Mouse (Mus musculus) intestine, embryonic 15.5 days (tissue): Measurements from ENCODE around the gene Ap1m1. TPM values are rescaled to one million over a fixed set of nuclear protein-coding genes. Genes with fewer than 3 reads are reported as not detected.

Experiments
- ATAC-seq: fragments of 200-750 bp; cut with Nextera tagmentation; 2 replicates; pipeline ENCODE4 v1.8.0; 2017; ENCODE audit warnings: moderate TSS enrichment, moderate library complexity
- H3K27ac ChIP-seq: fragments of 300-500 bp; sonication (generic); 2 replicates; pipeline ENCODE4 v1.5.1; 2015; ENCODE audit warnings: mild to moderate bottlenecking, inconsistent platforms
- H3K27me3 ChIP-seq: fragments of 300-500 bp; sonication (generic); replicated peaks from 2 replicates; pipeline ENCODE4 v1.6.1; 2015; ENCODE audit warnings: inconsistent platforms
- H3K36me3 ChIP-seq: fragments of 300-500 bp; sonication (generic); 2 replicates; pipeline ENCODE4 v1.6.1; 2015; ENCODE audit warnings: inconsistent platforms
- H3K4me1 ChIP-seq: fragments of 300-500 bp; sonication (generic); replicated peaks from 2 replicates; pipeline ENCODE4 v1.6.1; 2015; ENCODE audit warnings: inconsistent platforms
- H3K4me2 ChIP-seq: fragments of 300-500 bp; sonication (generic); replicated peaks from 2 replicates; pipeline ENCODE4 v1.6.1; 2015; ENCODE audit warnings: mild to moderate bottlenecking, inconsistent platforms
- H3K4me3 ChIP-seq: fragments of 300-500 bp; sonication (generic); replicated peaks from 2 replicates; pipeline ENCODE4 v1.5.1; 2015; ENCODE audit warnings: inconsistent platforms
- H3K9ac ChIP-seq: fragments of 300-500 bp; sonication (generic); 2 replicates; pipeline ENCODE4 v1.6.1; 2015; ENCODE audit warnings: inconsistent platforms
- H3K9me3 ChIP-seq: fragments of 300-500 bp; sonication (generic); 2 replicates; pipeline ENCODE4 v1.6.1; 2016; ENCODE audit warnings: inconsistent platforms
- WGBS: fragments of 180-500 bp; shearing (Covaris S2); methylation state at CpG from one replicate; pipeline ENCODE4 v1.1.7; 2015; 5-methylcytosine and 5-hydroxymethylcytosine counted together
- polyA plus RNA-seq: library from polyadenylated mRNA; unstranded; fragments of >200 nt; fragmentation: Nextera tagmentation; extraction: Ambion mirVana; gene quantifications from 2 replicates; pipeline ENCODE4 v1.2.1, GENCODE M21; 2015

Ap1m1 gene
- polyA plus RNA-seq, 1 experiment from 2014 or later, result 96.6 TPM

GRCm38 (mm10) chr8:72273111-72273770, 33.4 kb downstream of the Ap1m1 start:
- H3K4me3 ChIP-seq, result no peak overlapping the region
- ATAC-seq, result no peak
- H3K4me1 ChIP-seq, result no peaks in the 10 kb centered on the region

GRCm38 (mm10) chr8:72273807-72274206, 34.0 kb downstream of the Ap1m1 start:
- 67% methylated on average over 5 of the region's 5 CpGs for WGBS
- Histone ChIP-seq H3K9me3 (no peaks in the 10 kb centered on the region), H3K9ac (no peak overlapping the region), H3K36me3 (no peaks in the 10 kb centered on the region), H3K4me1 (no peaks in the 10 kb centered on the region), H3K27ac (no peak overlapping the region), H3K4me2 (no peak overlapping the region), H3K27me3 (no peaks in the 10 kb centered on the region), H3K4me3 (no peak overlapping the region)
- ATAC-seq, result no peak

More at GRCm38 (mm10) chr8:72273111-72273770, 33.4 kb downstream of the Ap1m1 start:
- Histone ChIP-seq H3K27me3 (no peaks in the 10 kb centered on the region), H3K9ac (no peak overlapping the region), H3K27ac (no peak overlapping the region), H3K4me2 (no peak overlapping the region), H3K36me3 (no peaks in the 10 kb centered on the region), H3K9me3 (no peaks in the 10 kb centered on the region)
- WGBS, result 68% methylated on average over 1 of the region's 1 CpGs

- Histone ChIP-seq H3K27ac (no peak overlapping the region), H3K4me1 (no peaks in the 10 kb centered on the region), H3K4me3 (no peak overlapping the region), H3K36me3 (no peaks in the 10 kb centered on the region), H3K27me3 (no peaks in the 10 kb centered on the region), H3K9ac (no peak overlapping the region), H3K4me2 (no peak overlapping the region), H3K9me3 (no peaks in the 10 kb centered on the region)
- ATAC-seq, result no peak
- 47% methylated on average over 3 of the region's 3 CpGs for WGBS
Observed at GRCm38 (mm10) chr8:72277244-72277643, 37.4 kb downstream of the Ap1m1 start.

GRCm38 (mm10) chr8:72279151-72279550, 39.3 kb downstream of the Ap1m1 start:
- Histone ChIP-seq H3K4me3 (no peak overlapping the region), H3K4me1 (no peaks in the 10 kb centered on the region), H3K4me2 (no peak overlapping the region), H3K27me3 (no peaks in the 10 kb centered on the region), H3K9ac (no peak overlapping the region), H3K9me3 (no peaks in the 10 kb centered on the region), H3K36me3 (no peaks in the 10 kb centered on the region), H3K27ac (no peak overlapping the region)
- no peak for ATAC-seq
- 73% methylated on average over 7 of the region's 7 CpGs for WGBS

DNA sequence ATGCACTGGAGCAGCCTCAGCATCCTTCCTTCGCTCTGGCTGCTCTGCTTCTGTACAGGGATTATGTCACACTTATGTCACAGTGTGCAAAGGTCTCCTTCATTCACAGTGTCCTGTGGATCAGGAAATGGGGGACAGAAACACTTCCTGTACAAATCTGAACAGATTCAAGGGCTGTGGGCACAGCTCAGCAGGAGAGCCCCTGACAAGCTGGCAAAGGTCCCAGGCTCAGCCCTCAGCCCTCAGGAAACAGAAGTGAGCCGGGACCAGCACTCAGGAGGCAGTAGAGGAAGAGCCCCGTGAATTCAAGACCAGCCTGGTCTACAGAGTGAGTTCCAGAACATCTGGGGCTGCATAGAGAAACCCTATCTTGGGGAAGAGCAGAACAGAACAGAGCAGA, 41.8 kb downstream of the Ap1m1 start:
- H3K27ac ChIP-seq, result no peak overlapping the region
- no peak overlapping the region for H3K9ac ChIP-seq
- no peaks in the 10 kb centered on the region for H3K9me3 ChIP-seq
- H3K4me1 ChIP-seq, result no peaks in the 10 kb centered on the region
- H3K4me2 ChIP-seq, result no peak overlapping the region
- H3K36me3 ChIP-seq, result no peaks in the 10 kb centered on the region
- ATAC-seq, result no peak
- no peak overlapping the region for H3K4me3 ChIP-seq
- WGBS, result 41% methylated on average over 3 of the region's 3 CpGs
- H3K27me3 ChIP-seq, result no peaks in the 10 kb centered on the region

DNA sequence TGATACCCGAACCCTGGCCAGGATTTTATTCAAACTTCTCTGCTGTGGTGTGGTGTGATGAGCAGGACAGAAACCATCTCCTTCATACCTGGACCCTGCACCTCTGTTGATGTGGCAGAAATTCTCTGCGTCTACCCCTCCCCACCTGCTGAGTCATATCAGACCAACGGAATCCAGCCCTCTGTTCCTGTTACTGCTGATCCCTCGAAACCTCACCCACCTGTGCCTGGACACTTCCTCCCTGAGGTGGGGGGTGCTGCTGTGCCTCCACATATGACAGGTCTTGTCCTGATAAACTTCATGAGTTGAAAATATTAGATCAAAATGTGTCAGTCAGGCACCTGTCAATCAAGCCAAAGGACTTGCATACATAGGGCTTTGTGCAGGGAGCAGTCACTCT, 45.5 kb downstream of the Ap1m1 start:
- WGBS, result 63% methylated on average over 4 of the region's 4 CpGs
- H3K36me3 ChIP-seq, result no peaks in the 10 kb centered on the region
- H3K4me1 ChIP-seq, result no peaks in the 10 kb centered on the region
- no peaks in the 10 kb centered on the region for H3K9me3 ChIP-seq
- H3K27ac ChIP-seq, result no peak overlapping the region
- no peak overlapping the region for H3K4me3 ChIP-seq
- H3K9ac ChIP-seq, result no peak overlapping the region
- ATAC-seq, result no peak
- no peak overlapping the region for H3K4me2 ChIP-seq
- H3K27me3 ChIP-seq, result no peaks in the 10 kb centered on the region

DNA sequence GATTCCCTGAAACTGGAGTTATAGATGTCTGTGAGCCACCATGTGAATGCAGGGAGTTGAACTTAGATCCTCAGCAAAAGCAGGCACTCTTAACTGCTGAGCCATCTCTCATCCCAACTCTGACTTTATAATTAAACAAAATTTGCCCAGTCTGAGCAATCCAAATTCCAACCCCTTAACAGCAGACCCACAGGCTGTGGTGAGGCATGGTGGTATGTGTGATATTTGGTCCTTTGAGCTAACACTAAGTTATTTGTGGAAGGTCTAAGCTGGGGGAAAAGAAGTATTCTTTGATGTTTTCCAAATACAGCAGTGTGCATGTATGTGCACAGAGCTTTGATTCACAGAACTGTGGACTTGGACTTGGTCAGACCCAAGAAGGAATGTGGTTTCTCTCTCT, 49.2 kb downstream of the Ap1m1 start:
- Histone ChIP-seq H3K4me1 (no peaks in the 10 kb centered on the region), H3K27me3 (no peaks in the 10 kb centered on the region), H3K4me2 (no peak overlapping the region)

DNA sequence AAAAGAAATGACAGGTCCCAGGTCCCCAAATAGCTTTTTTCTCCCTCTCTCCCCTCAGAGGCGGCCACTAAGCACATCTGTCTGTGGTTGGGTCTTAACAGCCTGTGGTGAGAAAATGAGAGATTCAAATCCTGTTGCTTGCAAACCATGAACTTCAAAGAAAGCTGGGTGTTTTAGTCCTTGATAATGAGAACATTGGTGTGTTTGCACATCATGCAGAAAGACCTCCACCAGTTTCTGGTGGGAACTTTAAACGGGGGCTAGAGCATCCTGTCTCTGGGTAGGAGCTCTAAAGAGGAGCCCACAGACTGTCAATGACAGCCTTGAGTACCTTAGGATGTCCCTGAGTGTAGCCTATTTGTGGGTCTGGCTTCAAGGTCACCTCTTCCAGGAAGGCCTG, 51.3 kb downstream of the Ap1m1 start:
- H3K4me3 ChIP-seq, result no peak overlapping the region
- no peak for ATAC-seq
- WGBS, result 77% methylated on average over 2 of the region's 2 CpGs
- H3K27ac ChIP-seq, result no peak overlapping the region
- H3K27me3 ChIP-seq, result no peaks in the 10 kb centered on the region
- 0 out of 2 replicates have a peak, but pooled peaks cover 4% of the 10 kb centered on the region for H3K4me1 ChIP-seq
- H3K4me2 ChIP-seq, result no peak overlapping the region
- no peaks in the 10 kb centered on the region for H3K9me3 ChIP-seq
- H3K9ac ChIP-seq, result no peak overlapping the region
- no peaks in the 10 kb centered on the region for H3K36me3 ChIP-seq

More for the DNA sequence above, 49.2 kb downstream of the Ap1m1 start:
- Histone ChIP-seq H3K9me3 (no peaks in the 10 kb centered on the region), H3K27ac (no peak overlapping the region), H3K9ac (no peak overlapping the region), H3K36me3 (no peaks in the 10 kb centered on the region), H3K4me3 (no peak overlapping the region)
- no peak for ATAC-seq

- no peaks in the 10 kb centered on the region for H3K36me3 ChIP-seq
- H3K27me3 ChIP-seq, result no peaks in the 10 kb centered on the region
- H3K4me2 ChIP-seq, result no peak overlapping the region
- 0 out of 2 replicates have a peak, but pooled peaks cover 5% of the 10 kb centered on the region for H3K4me1 ChIP-seq
- no peak for ATAC-seq
- no peak overlapping the region for H3K9ac ChIP-seq
- no peaks in the 10 kb centered on the region for H3K9me3 ChIP-seq
- H3K4me3 ChIP-seq, result no peak overlapping the region
- H3K27ac ChIP-seq, result no peak overlapping the region
Observed at GRCm38 (mm10) chr8:72293309-72293708, 53.5 kb downstream of the Ap1m1 start.

- H3K27me3 ChIP-seq, result no peaks in the 10 kb centered on the region
- no peaks in the 10 kb centered on the region for H3K9me3 ChIP-seq
- H3K4me2 ChIP-seq, result no peak overlapping the region
- no peaks in the 10 kb centered on the region for H3K36me3 ChIP-seq
- H3K9ac ChIP-seq, result no peak overlapping the region
- 0 out of 2 replicates have a peak, but pooled peaks cover 5% of the 10 kb centered on the region for H3K4me1 ChIP-seq
- ATAC-seq, result no peak
- WGBS, result 66% methylated on average over 3 of the region's 3 CpGs
- H3K27ac ChIP-seq, result peak overlapping the region; percentile 67
- H3K4me3 ChIP-seq, result no peak overlapping the region
Observed at GRCm38 (mm10) chr8:72295125-72295524, 55.3 kb downstream of the Ap1m1 start.

GRCm38 (mm10) chr8:72295679-72296078, 55.9 kb downstream of the Ap1m1 start:
- no peak overlapping the region for H3K9ac ChIP-seq
- no peak overlapping the region for H3K4me3 ChIP-seq
- no peaks in the 10 kb centered on the region for H3K36me3 ChIP-seq
- H3K4me2 ChIP-seq, result no peak overlapping the region
- H3K27me3 ChIP-seq, result no peaks in the 10 kb centered on the region
- 0 out of 2 replicates have a peak, but pooled peaks cover 5% of the 10 kb centered on the region for H3K4me1 ChIP-seq
- peak overlapping the region; percentile 67 for H3K27ac ChIP-seq
- peak; percentile 93 for ATAC-seq
- no peaks in the 10 kb centered on the region for H3K9me3 ChIP-seq
- WGBS, result 28% methylated on average over 8 of the region's 8 CpGs

GRCm38 (mm10) chr8:72296561-72296960, 56.7 kb downstream of the Ap1m1 start:
- Histone ChIP-seq H3K9ac (no peak overlapping the region), H3K9me3 (no peaks in the 10 kb centered on the region), H3K27ac (no peak overlapping the region), H3K4me3 (no peak overlapping the region), H3K27me3 (no peaks in the 10 kb centered on the region), H3K36me3 (no peaks in the 10 kb centered on the region), H3K4me2 (no peak overlapping the region), H3K4me1 (0 out of 2 replicates have a peak, but pooled peaks cover 5% of the 10 kb centered on the region)
- no peak for ATAC-seq
- 91% methylated on average over 8 of the region's 8 CpGs for whole genome bisulfite sequencing

DNA sequence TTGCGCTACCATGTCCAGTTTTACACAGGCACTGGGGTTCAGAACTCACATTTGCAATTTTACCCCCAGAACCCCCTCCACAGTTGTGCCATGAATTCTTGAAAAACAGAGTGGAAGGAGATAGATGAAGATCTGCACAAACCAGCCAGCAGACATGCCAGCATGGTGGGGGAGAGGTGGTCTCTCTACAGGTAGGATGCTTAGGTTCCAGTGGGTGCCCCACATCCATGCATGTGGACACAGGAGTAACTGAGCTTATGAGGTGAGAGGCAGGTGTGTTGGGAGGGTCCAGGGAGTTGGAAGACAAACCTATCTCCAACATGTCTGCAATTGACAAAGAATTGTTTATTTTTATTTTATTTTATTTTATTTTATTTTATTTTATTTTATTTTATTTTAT, 59.1 kb downstream of the Ap1m1 start:
- Histone ChIP-seq H3K4me1 (0 out of 2 replicates have a peak, but pooled peaks cover 5% of the 10 kb centered on the region), H3K4me2 (no peak overlapping the region), H3K36me3 (no peaks in the 10 kb centered on the region), H3K9ac (no peak overlapping the region), H3K27ac (no peak overlapping the region), H3K4me3 (no peak overlapping the region), H3K27me3 (no peaks in the 10 kb centered on the region), H3K9me3 (no peaks in the 10 kb centered on the region)
- ATAC-seq, result no peak
- 89% methylated on average over 1 of the region's 1 CpGs for WGBS
